Mouse (Mus musculus): ENCODE results near the gene Tgfb1. TPM values are rescaled to one million over a fixed set of nuclear protein-coding genes. Genes with fewer than 3 reads are reported as not detected.

Tgfb1 gene
- 37.0 and 43.7 TPM in 2 replicates for total RNA-seq (2021)
- long read RNA-seq, transcript Tgfb1-201 (7 exons, 2,175 nt) = major isoform, 5 of 7 reads
- long read RNA-seq, partial matches to known transcripts = 2 of 7 reads
- long read RNA-seq, other reads (novel, unspliced or antisense) = 0 of 7 reads

DNA sequence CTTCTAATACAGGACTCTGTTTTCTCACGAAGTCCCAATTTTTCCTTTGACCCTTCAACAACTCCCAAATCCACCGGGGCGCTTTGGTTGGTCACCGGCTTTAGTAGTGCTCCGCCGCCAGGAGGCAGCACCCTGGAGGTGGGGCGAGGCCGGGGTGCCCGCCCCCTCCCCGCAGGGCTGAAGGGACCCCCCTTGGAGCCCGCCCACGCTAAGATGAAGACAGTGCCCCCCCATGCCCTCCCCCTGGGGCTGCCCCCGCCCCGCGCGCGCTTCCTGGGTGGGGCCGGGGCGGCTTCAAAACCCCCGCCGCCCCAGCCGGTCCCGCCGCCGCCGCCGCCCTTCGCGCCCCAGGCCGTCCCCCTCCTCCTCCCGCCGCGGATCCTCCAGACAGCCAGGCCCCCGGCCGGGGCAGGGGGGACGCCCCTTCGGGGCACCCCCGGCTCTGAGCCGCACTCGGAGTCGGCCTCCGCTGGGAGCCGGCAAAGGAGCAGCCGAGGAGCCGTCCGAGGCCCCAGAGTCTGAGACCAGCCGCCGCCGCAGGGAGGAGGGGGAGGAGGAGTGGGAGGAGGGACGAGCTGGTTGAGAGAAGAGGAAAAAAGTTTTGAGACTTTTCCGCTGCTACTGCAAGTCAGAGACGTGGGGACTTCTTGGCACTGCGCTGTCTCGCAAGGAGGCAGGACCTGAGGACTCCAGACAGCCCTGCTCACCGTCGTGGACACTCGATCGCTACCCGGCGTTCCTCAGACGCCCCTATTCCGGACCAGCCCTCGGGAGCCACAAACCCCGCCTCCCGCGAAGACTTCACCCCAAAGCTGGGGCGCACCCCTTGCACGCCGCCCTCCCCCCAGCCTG lies at the start of gene Tgfb1:
Tgfb1 (plus strand) TSS at position 323 of the 852 bp plus-strand sequence.
- peak; percentile 84 for DNase-seq

DNA sequence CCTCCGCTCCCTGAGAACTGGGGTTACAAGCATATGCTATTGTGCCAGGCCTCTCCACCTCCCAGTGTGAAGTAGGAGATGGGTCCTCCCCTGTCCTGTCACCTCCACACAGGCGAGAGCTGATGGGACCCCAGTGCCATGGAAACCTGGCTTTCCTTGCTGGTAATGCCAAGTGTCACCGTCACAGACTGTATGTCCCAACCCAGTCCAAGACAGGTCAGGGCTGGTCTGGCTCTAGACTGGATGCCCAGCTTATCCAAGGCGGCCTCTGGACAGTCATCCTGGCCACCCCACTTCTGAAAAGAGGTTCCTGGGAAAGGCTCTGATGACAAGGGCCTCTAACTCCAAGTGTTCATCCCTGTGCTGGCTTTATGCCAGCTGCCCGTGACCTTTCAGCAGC lies 49.7 kb upstream of the Tgfb1 start:
- DNase-seq = no peak

DNA sequence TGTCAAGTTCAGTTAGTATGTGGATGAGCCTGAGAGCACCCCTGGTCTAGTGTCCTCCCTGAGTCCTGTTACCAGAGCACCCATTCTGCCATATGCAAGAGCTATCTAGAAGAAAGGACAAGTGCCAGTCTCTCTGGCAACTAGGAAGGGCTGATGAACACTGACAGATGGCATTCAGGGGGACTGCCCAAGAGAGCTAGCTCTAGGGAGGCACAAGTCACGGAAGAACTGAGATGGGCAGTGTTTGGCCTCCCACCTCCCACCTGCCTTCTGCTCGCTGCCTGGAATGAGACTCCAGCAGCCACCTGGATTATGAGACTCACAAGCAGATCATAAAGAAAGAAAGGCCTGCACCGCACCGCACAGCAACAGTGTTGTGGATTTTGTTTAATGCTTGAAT lies 47.0 kb upstream of the Tgfb1 start:
- no peak for DNase-seq

DNA sequence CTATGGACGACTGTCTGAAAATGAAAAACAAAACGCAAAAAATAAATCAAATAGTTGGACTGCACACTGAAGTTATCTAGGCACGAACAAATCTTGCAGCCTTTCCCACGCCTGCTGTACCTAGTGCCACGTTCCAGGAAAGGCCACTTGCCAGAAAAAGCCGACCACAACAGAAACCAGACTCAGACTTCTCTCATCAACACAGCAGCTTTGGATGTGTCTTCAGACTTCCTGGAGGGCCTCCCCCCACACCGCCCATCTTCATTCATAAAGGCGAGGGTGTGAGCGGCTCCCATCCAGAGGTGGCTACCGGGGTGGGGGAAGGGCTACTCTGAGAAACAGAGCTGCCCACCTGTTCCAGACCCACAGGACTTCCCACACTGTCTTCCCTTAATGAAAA lies 42.7 kb upstream of the Tgfb1 start:
- no peak for DNase-seq

DNA sequence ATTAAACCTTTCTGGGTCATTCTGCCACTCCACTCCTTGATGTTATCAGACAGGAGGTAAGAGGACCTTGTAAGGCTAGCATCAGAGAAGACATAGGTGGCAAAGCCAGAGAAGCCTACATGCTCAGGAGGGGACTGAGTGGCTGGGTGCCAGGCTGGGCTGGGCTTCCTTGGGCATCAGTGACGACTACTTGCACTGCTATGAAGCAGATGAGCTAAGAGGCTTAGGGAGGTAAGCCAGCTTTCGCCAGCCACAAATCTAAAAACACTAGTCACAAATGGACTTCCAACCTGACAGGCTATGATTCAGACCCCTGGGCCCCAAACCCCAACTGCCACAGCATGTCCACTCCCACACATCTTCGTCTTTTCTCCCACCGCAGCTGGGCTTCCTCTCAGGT lies 42.2 kb upstream of the Tgfb1 start:
- DNase-seq = no peak

DNA sequence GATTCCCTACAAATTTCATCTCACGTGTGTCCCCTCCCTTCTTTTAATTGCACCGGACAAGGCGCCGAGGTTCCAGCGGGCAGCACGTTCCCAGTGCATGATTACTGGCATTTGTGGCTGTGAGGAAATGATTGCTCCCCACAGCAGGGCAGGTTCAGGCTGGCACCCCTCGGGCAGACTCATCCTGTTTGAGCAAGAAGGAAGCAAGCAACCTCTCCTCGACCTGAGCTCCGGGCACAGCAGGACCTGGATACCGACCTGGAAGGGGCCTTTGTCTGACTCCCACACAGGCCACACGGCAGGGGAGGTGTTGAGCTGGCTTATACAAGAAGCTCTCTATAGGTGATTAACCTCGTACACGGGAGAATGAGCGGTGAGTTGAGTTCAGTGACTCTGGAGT lies 41.7 kb upstream of the Tgfb1 start:
- DNase-seq = no peak

DNA sequence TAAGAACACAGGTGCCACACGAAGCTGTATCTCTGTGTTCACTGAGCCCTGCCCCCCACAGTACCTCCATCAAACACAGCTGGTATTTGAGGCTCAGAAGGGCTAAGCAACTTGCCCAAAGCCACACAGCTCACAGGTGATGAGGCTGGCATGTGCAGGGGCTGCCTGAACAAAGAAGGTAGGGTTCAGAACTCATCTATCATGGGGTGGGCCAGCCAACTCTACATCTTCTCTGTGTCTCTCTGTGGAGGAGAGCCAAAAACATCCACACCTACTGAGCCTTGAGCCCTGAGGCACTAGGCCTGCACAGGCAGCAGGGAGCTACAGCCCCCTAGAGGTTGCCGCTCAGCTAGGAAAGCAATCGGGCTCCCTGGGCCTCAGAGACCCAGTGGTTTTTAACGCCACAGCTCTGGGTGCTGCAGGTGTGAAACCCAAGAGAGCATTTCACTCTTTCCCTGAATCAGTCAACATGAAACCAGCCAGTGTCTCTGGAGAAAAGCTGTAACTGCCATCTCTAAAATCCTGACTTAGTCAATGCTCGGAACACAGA lies 39.2 kb upstream of the Tgfb1 start:
- no peak for DNase-seq

DNA sequence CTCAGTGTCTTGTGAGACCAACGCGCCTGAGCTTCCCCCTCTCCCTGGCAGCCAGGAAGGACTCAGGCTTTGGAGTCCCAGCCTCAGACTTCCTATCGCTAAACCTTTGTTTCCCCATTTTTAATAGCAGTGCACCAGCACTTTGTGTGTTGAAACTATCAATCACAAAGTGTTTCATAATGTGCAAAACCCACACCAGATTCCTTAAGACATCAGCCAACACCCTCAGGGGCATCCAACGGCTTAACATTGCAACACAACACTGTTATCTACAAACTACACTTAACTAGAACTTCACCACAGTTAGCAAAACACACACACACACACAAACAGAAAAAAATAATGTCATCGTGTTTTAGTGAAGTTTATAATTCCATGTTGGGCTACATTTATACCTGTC lies 37.0 kb upstream of the Tgfb1 start:
- no peak for DNase-seq

DNA sequence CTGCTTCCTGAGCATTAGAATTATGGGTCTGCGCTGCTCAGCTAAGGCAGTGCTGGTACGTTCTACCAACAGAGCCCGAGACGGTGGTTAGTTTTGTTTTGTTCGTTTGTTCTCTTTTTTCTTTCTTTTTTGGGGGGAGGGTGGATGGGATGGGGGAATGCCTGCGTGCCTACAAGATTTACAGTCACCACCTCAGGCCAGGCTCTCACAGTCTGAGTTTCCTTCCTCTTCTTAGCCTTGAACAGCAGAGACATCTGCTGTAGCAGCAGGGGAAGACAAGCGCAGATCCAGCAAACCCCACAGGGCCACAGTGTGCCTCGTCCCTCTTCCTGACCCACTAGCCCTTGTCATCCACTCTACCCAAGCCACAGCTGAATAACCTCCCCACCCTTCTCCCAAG lies 35.5 kb upstream of the Tgfb1 start:
- no peak for DNase-seq

DNA sequence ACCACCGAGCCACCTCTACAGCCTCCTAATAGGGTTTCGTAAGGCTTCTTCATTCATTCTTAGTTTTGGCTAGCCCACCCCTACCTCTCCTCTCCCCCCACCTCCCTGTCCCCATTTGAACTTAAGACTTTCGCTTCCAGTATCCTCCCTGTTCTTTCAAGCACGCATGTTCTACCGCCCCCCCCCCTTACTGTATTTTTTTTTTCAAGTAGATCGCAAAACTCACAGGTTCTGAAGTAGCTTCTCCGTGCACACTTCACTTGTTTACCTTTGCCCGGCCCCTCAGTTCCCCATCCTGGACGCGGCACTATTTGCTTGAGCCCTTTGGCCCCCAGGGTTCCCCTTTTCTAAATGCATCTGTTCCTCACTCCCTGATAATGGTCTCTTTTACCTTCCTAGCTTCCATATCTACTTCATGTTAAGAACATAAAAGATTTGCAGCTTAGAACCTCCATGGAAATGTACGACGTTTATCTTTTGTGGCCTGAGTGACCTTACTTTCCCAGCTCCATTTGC lies 34.5 kb upstream of the Tgfb1 start:
- no peak for DNase-seq

DNA sequence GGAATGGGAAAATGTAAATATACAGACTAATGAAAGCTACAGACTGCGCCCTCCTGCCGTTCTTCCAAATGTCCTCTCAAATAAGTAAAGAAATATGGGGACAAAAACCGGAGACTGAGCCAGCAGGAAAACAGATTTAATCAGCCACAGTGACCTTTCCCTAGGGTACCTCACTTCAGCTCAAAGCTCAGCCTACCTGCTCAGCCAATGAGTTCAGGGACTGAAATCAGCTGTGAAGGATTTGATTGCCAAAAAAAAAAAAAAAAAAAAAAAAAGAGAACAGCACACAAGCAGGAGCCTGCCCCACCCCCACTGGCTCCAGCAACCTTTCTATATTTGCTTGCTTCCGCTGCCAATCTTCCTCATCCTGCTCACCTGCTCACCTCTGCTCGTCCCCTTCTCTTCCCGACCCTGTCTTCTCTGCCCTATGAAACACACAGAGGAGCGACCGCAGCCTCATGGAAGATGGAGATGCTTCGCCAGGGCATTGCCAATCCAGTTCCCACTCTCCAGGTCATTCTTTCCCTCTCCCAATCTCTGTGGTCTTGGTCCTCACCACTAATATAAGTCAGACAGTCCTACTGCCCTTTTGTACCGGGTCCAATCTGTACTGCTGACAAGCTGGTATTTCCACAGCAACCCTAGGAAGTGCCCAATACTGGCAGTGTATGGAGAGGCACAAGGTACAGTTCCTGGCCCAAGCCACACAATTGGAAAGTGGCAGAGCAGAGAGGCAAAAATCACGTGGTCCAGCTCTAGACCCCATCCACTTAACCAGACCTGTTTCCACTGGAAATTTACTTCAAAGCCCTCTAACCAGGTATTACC lies 31.0 kb upstream of the Tgfb1 start:
- no peak for DNase-seq

DNA sequence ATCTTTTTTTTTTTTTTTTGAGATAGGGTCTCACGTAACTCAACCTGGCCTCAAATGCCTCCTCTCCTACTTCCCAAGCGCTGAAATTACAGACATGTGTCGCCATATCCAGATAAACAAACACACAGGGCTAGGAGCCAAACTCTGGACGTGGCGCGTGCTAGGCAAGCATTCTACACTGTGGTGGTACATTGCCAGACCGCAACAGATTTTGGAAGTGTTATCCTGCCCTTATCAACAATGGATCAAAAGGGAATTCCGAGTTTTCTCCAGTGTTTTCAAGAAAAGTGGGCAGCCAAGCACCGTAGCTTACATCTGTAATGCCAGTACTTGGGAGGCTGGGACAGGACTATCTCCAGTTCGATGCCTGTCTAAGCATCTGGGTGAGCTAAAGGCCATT lies 29.0 kb upstream of the Tgfb1 start:
- DNase-seq = no peak

DNA sequence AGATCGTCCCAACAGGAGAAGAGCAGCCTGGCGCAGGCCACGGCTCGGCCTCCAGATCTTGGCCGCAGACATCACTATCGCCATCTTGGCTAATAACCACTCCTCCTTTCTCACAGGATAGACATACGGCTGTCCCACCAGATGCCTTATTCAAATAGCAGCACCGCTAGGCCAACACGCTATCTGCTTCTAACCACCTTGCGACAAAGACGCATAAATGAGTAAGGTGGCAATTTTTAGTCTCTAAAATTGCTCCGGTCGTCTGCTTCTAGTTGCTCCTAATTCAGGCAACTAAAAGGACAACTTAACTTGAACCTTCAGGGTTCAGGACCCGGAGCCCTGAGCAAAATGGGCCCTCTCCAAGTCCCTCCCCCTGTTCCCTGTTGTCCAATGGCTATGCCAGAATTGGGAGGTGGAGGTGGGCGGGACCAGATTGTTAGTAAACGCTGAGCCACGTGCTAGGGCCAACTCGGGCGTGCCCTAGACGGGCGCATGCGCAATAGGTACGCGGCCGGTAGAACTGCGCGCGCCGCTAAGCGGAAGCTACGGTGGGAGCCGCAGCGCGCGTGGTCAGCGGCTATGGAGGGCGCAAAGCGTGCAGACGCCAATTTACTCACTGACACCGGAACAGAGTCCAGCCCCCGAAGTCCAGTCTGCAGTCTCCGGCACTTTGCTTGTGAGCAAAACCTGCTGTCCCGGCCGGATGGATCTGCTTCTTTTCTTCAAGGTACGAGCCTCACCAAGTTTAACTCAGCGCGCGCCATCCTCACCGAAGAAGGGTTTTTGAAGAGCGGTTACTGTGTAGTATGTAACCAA lies 27.9 kb upstream of the Tgfb1 start, which contains the start of the genes Bckdha and Exosc5:
Bckdha (minus strand) TSS at position 325 of the 816 bp plus-strand sequence.
Exosc5 (plus strand) TSS at position 508 of the 816 bp plus-strand sequence.
- peak; percentile 97 for DNase-seq

DNA sequence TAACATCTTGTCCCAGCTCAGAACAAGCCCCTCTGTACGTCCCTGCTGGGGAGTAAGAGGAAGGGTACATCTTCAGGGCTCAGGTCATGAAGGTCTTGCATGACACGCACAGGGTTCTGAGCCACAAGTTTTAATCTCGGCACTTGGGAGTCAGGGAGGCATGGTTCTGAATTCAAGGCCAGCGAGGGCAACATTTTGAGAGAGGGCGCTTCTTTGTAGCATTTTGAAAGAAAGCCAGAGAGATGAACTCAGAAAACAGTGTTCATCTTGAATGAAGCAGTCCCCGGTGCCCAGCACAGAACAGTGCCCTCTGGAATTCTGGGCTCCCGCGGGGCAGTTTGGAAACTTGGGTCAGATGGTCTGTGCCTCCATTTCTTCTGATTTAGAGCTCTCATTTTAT lies 20.4 kb upstream of the Tgfb1 start:
- no peak for DNase-seq

DNA sequence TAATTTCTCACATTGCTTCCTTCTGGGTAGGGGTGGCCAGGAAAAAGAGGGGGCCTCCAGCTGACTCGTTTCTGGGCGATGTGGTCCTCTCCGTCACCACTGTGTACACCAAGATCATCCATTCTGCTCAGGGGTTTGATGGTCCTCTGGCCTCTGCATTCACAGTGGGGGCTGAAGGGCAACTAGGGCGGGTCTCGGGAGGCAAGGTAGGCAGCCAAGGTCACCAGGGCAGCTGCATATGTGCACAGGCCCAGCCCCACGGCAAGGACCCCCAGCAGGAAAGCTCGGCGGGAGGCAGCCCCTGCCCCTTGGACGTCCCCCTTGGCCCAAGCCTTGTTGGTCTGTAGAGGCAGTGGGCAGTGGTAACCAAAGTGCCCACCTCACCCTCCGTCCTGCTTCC lies 17.6 kb upstream of the Tgfb1 start:
- no peak for DNase-seq

DNA sequence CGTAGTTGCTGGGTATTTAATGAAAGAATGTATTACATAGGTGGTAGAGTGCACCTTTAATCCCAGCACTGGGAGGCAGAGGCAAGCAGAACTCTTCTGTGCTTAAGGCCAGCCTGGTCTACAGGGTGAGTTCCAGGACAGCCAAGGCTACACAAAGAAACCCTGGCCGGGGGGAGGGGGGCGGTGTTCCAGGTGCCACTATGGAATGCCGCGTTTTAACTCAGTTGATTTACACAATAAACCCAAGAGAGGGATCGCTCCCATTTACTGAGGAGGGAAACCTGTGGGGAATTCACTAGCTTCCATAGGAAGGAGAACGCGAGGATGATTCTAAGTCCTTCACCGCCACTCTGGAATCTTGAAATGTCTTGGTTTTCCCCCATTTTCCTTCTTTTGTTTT lies 17.2 kb upstream of the Tgfb1 start:
- DNase-seq = no peak

DNA sequence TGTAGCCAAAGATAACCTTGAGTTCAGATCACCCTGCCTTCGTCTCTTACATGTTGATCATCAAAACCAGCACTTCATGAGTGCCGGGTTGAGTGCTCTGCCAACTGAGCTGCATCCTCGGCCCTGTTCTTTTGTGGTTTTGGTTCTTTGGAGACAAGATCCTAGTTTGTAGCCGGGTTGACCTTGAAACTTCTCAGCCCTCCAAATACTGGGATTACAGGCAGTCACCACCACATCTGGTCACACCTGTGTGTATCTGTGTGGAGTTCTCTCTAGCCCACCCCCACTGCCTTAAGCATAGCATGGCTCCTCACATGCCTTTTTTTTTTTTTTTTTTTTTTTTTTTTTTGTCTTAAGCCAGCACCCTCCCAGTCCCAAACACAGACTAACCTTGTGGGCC lies 16.7 kb upstream of the Tgfb1 start:
- no peak for DNase-seq

DNA sequence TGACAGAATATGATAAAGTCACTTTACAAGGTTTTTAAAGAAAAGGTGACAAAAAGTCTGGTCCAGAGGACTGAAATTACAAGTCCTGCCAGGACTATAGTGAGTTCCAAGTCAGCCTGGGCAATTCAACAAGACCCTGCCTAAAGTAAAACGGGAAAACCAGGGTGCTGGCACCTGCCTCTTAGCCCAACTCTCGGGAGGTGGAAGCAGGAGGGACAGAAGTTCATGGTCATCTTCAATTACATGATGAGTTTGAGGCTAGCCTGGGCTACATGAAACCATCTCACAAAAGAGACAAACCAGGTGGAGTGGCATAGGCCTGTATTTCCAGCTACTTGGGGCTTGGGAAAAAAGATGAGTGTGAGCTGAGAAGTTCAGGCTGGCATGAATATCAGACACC lies 15.1 kb upstream of the Tgfb1 start:
- DNase-seq = no peak

DNA sequence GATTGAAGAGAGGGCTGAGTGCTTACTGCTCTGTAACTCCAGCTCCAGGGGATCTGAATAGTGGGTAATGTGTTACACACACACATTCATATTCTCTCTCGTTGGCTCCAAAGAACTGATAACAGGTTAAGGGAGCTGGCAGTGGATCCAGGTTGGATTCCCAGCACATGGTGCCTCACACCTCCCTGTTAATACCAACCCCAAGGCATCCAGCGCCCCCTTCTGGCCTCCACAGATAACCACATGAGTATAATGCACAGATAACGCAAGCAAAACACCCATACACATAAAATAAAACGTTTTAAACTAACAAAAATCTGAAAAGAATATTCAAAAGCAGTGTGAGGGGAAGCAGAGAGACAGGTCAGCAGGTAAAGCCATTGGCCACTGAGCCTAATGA lies 14.4 kb upstream of the Tgfb1 start:
- no peak for DNase-seq

DNA sequence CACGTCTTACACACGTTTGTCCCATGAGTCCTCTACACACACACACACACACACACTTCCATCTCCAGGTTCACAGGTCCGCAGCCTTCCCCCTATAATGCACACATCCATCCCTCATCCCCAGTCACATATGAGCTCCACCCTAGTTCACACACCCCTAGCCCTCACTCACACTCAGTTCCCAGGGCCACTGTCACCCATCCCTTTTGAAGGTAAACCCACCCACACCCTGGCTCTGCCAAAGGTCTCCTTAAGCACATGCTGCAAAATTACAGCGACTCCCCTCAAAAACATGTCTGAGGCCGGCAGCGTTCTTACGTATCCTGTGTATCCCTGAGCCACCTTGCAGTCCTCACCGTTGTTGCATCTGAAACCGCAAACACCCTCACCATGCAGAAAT lies 12.5 kb upstream of the Tgfb1 start:
- no peak for DNase-seq

DNA sequence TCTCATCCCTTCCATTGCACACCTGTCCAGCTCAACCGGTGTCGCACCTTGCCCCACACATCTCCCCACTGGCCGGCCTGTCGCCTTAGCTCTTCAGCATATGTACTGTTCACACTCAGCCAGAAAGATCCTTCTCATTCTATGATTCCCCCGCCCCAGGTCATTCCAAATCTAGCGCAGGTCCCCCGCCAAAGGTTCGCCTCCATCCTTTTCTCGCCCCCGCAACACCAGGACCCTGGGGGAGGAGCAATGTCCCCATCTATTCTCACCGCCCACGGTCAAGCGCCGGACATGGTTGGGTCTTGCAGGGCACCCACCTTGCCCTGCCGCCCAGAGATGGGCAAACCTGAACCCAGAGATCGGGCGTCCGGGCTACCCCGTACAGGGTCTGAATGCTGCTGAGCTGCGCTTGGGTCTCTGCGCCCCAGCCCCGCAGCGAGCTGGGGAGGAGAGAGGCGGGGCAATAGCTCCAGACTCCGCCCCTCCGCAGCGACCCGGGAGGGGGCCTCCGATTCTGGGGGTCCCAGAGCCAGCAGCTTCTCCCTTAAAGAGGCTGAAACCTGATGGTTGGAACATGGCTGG lies 12.0 kb upstream of the Tgfb1 start, which contains the start of gene Tmem91:
Tmem91 (minus strand) TSS at position 448 of the 582 bp plus-strand sequence.
- DNase-seq = no peak
